Mouse (Mus musculus) lung, postnatal 0 days (tissue): ENCODE results near the gene Hira.

Experiments
- CTCF ChIP-seq: IDR thresholded peaks from 2 replicates; pipeline ENCODE4 v1.5.1; 2016; ENCODE audit warnings: antibody characterized with exemption, mild to moderate bottlenecking
- EP300 ChIP-seq: IDR thresholded peaks from 2 replicates; pipeline ENCODE4 v1.6.1; 2016; ENCODE audit warnings: antibody characterized with exemption, mild to moderate bottlenecking, control low read depth

DNA sequence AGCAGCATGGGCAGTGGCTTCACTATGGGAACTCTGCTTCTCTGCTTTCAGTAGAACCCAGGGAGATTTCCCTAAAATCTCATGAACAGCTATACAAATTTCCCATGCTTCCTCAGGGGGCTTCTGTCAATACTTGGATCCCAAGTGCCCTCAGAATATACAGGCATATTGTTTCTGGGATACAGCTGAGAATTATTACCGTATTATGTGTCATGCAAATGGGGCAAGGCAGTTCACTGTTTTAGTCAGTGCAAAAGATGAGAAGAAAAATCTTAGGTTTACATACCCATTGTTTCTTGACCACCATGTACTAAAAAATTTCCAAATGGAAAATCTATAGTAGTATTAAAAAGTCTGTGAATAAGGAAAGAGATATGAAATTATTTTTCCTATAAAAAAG lies 126.9 kb downstream of the Hira start:
- no peak for TF ChIP-seq CTCF
- no peak for TF ChIP-seq EP300
